Mouse (Mus musculus) left cerebral cortex, postnatal 14 days (tissue): ENCODE results near the gene 1700017D01Rik. TPM values are rescaled to one million over a fixed set of nuclear protein-coding genes. Genes with fewer than 3 reads are reported as not detected.
"Not testable (repeated sequence)": the region's sequence is repeated elsewhere in the genome, so short reads cannot be mapped to it uniquely, and the experiment has no call there.

Experiments
- DNase-seq, 2 experiments: peaks; one replicate each; pipeline ENCODE4 v3.0.0; 2021 to 2022; ENCODE audit warnings: low spot score in 2 of 2, mixed read lengths in 1 of 2
- intact Hi-C: fragments of 180-260 bp; cut with DNase I; formaldehyde crosslinking; loops from one replicate; pipeline ENCODE4 v1.15.1; 2025
- long read RNA-seq, 2 experiments: library from polyadenylated mRNA; stranded (forward); transcript quantifications; one replicate each; pipeline ENCODE4 v2.0.0; 2021
- total RNA-seq, 2 experiments: library from RNA; stranded (reverse); gene quantifications; 2 replicates each; pipeline ENCODE4 v1.2.3; 2021

1700017D01Rik gene
- total RNA-seq = not detected
- long read RNA-seq, experiment 1 = 0 reads
- long read RNA-seq, experiment 2 = 0 reads

DNA sequence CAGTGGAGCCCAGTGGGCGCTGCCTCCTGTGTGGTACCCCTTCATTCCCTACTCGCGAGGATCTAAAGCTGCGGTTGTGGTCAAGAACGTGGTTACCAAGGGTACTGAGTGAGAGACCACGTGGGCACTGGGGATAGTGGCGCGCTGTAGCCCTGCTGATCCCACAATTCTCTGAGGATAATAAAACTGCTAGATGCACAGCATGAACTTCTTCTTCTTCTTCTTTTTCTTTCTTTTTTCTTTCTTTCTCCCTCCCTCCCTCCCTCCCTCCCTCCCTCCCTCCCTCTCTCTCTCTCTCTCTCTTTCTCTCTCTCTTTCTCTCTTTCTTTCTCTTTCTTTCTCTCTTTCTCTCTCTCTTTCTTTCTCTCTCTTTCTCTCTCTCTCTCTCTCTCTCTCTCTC is at the start of gene 1700017D01Rik:
Gene 1700017D01Rik (minus strand): TSS at position 101 of the 400 bp plus-strand sequence.
- DNase-seq, intact Hi-C loops: not testable (repeated sequence)

DNA sequence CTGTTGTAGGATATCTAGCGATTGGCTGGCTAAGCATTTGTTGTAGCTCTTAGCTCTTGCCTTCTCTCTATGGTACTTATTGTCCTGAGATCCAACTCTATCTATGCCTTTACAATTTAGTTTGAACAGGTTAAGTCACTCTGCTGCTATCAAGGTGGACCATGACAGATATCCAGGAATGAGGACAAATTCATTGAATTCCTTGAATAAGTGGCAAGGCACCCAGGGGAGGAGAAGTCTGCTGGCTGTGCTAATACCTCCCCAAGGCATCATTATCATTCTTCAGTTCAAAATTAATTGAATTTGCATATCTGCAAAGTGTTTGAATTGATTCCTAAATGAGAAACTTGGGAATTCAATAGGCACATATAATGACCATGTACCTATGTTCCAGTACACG is 46.8 kb upstream of the 1700017D01Rik start:
- DNase-seq = no peak
- intact Hi-C loops = no loop called here

DNA sequence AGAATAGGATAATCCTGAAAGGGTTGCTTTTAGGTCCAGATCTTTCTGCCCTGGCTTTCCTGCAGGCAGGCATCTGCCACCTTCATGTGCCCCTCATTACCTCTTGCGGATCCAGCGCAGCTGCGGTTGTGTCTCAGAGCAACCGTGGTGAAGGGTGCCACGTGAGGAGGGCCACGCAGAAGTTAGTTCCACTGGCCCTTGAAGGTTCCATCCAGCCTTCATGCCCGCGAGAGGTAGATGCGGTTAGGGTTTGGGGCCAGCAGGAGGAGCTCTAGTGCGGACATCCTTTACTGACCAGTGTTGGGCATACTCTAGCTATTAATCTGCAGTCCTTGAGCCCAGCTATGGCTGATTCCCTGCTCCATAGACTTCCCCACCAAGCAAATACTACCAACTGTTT is 34.5 kb upstream of the 1700017D01Rik start, which contains the start of gene 1700025F22Rik:
Gene 1700025F22Rik (minus strand): TSS at position 149 of the 400 bp plus-strand sequence.
- no peak for DNase-seq

DNA sequence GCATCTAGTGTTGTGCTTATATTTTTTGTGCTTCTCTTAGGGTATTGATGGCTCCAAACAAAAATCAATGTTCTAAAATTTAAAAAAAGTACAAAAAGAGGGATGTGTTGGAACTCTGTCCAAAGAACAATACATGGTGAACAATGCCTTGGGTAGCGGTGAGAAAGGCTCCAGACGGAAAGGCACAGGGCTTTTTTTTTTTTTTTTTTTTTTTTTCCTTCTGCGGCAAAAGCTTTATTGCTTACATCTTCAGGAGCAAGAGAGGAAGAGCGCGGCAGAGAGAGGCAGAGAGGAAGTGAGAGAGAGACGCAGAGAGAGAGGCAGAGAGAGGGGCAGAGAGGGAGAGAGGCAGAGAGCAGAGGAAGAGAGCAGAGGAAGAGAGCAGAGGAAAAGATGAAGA is 27.2 kb upstream of the 1700017D01Rik start:
- DNase-seq, intact Hi-C loops: not testable (repeated sequence)

More for the DNA sequence above, 34.5 kb upstream of the 1700017D01Rik start, which contains the start of gene 1700025F22Rik:
- intact Hi-C loops = no loop called here

DNA sequence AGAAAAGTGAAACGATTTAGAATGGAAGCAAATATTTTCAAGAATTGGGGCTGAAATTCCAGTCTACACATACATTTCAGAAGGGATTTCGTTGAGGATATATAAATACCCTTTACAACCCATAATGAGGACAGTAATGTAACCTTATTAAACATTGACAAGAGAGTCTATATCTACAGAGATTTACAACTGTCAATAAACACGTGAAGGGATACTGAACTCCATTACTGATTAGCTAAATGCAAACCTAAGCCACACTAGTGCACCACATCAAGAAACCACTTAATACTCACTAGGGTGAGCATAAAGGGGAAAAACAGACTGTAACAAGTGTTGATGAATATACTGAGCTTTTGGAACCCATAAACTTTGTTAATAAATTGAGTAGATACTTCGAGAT is 4.7 kb upstream of the 1700017D01Rik start:
- intact Hi-C loops = no loop called here
- no peak for DNase-seq

DNA sequence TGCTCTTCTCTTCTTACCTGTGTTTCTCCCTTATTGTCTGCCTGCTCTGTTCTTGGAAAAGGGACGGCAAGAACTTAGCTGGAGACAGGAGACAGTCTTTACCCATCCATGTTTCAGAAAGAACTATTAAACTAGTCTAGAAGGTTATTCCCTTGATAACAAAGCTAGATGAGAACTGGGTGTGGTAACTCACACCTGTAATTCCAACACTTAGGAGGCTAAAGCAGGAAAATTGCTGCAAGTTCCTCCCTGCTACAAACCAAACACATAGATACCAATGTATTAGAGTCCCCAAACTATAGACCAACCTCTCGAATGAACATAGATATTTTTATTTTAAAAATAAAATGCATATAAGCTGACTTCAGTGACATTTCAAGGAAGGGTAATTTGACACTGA is 4.2 kb upstream of the 1700017D01Rik start:
- no peak for DNase-seq
- intact Hi-C loops = no loop called here

DNA sequence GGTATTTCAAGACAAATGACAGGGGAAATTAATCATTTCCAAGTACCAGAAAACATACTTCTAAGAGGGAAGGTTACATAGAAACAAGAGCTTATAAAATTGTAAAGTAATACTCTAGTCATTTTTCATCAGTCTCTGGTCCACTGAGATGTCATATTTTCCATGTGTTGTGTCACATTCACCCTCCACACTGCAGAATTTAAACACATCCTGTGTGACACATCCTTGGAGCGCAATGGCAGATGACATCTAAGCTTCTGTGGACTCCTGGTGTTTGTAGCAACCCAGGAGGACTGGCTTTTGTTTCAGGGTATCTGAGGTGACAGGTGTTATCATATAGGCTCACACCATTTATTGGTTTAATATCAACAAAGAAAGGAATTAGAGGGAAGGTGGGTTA is 974 bp downstream of the 1700017D01Rik start:
- no peak for DNase-seq
- intact Hi-C loops = no loop called here

DNA sequence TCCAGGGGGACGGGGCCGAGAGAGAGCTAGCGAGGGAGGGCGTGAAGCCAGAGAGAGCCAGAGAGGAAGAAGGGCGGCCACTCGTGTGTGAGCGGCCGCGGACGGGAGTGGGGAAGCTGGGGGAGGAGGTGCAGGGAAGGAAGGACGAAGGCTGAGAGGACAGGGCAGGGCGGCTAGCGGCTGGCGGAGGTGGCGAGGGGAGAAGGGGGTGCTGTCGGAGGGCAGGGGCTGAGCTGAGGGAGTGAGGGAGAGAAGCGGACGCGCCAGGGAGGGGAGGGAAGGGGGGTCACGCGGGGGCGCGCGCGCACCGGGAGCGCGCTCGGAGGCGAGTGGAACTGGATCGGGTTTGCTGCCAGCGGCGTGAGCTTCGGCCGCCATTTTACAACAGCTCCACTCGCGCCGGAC is 9.7 kb downstream of the 1700017D01Rik start:
- intact Hi-C loops, DNase-seq: not testable (repeated sequence)

DNA sequence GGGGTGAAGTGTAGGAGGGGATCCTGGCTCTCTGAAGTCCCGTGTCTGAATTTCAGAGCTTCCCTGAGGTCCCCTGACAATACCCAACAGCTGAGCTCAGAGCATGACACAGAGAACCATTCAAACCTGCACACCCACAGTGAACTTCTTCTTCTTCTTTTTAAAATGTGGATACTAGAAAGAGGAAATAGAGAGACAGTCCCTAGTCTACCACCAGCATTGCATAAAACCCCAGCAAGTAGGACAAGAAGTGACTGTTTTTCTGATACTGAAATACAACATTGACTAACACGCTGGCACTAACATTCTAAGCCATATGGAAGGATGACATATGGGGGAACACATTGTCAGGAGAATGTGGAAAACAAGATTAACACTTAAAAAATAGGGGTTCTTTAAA is 11.3 kb downstream of the 1700017D01Rik start:
- DNase-seq = peak in 1 of 2 experiments; percentile 4
- intact Hi-C loops = no loop called here

DNA sequence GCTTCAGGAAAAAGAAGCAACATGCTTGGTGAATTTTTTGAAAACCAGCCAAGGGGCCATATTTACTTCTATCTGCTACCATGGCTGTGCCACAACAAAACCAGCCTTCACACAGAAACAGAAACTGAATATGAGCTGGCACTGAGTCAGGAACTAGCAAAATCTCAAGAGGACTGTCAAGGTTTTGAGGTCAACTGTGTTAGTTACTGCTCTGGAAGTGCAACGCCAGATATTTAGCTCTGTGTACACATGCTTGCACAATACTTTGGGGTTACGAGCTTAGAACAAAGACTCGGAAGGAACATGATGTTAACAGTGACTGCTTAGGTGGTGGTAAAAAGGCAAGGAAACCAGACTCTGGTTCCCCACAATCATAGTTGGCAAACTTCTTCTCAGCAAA is 22.9 kb downstream of the 1700017D01Rik start:
- no peak for DNase-seq
- intact Hi-C loops = no loop called here

DNA sequence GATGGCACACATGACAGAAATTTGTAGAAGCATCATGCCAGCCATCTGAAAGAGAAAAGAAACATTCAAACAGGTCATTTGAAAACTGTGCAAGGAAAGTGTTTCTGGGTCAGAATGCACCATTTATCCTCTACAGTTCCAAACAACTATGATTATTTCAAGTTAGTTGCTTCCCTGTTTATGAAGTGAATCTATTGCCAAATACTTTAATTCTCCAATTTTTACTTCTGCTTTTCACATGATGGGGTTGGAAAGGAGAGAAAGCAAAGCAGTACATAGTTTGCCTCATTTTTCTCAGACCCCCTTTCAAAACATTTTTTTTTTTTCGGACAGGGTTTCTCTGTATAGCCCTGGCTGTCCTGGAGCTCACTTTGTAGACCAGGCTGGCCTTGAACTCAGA is 28.8 kb downstream of the 1700017D01Rik start:
- DNase-seq = no peak
- intact Hi-C loops = no loop called here

DNA sequence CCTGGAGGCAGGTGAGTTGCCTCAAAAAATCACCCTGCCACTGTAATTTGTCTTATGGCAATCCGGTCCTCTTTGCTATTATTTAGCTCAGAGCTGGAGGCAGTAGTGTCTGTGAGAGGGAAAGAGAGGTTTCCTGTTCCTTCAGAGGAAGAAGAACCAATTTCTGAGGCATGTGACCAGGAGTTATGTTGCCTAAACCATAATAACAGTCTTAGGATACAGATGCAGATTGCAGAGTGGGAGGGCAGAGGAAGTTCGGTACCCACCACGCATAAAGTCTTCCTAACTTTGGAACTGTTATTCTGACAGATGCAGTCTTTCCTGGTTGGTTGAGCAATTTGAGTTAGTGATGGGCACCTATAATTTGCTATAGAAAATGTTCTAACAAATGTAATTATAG is 32.3 kb downstream of the 1700017D01Rik start:
- no peak for DNase-seq
- intact Hi-C loops = no loop called here

DNA sequence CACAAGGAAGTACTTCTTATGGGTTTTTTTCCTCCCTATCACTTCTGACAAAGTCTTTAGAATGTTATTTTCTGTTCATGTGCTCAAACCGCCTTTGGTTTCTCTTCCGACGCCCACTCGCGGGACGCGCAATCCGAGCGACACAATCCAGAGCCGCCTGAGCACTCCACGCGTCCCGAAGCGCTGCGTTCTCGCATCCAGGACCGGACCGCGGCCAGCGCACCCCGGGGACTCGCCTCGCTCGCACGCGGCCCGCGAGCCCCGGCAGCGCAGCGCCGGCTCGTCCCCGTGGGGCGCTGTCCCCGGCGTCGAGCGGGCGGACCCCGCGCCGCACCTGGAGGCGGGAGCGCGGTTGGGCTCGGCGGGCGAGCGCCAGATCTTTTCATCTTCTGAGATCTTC is 38.5 kb downstream of the 1700017D01Rik start:
- intact Hi-C loops = not testable (repeated sequence)

DNA sequence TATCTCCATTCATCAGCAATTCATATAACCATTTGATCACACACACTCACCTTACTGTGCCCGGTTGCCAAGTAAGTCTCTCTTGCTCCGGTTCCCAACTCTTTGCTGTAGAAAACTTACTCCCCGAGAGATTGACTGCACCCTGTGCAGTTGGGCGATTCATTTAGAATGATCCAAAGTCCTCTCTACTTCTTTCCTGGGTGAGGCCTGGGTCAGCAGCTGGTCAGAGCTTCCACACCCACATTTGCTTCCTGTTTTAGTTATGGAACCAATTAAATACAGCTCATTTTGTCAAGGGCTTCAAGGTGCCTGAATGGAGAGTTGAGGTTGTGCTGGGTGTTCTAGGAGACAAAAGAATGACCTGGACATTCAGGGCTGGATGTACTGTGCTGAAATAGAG is 49.7 kb downstream of the 1700017D01Rik start, which contains the start of gene Ms4a8a:
Gene Ms4a8a (minus strand): TSS at position 169 of the 400 bp plus-strand sequence.
- DNase-seq = no peak
- intact Hi-C loops = no loop called here

More for the DNA sequence above, 38.5 kb downstream of the 1700017D01Rik start:
- not testable (repeated sequence) for DNase-seq

DNA sequence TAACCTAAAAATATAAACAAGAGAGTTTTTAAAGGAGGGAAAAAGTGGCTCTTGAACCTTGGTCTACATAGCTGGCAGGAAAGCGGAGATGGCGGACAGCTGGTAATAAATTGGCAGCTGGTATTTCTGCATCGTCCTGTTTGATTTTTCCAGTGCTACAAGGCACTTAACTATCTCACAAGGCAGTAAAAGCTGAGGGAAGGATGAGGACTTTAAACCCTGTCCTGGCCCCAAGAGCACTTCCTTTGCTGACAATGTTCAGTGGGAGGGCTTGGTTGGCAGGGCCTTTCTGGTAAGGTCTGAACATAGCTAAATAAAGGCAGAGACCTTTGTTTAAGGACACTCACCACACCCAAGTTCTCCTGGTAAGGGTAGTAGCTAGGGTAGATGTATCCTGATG is 60.3 kb downstream of the 1700017D01Rik start:
- intact Hi-C loops = no loop called here
- DNase-seq = no peak

DNA sequence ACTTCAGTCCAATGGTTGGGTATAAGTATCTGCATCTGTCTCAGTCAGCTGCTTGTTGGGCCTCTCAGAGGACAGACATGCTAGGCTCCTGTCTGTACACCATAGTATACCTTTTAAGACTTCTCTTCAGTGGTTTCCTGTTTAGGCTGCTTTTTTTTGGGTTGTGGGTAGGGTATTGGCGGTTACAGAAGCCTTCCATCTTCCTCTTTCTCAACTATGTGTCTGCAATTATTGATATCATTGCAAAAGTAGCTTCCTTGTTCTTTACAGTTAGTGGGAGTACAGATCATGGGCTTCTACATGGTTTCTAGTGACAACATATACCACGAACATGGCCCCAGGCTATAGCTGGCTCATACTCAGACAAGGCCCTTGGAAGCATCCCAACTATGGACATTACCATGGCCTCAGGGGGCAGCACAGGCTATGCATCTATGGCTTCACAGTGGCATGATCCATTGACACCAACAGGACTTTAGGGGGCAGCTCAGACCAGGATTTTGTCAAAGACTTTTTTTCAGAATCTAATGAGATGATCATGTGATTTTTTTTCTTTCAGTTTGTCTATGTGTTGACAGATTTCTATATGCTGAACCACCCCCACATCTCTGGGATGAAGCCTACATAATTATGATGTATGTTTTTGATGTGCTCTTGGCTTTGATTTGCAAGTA is 65.3 kb downstream of the 1700017D01Rik start:
- intact Hi-C loops = no loop called here

DNA sequence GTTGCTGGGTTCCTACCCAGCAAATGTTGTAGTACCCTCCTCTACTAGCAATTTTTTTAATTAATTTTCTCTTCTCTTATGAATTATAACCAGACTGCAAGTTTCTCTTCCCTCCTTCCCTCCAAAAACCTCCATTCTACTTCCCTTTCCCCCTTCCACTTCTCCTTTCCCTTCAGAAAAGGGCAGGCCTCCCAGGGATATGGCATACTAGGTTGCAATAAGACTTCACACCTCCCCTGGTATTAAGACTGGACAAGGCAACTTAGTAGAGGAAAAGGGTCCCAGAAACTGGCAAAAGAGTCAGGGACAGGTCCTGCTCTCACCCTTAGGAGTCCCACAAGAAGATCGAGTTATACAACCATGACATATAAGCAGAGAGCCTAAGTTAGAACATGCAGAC is 69.8 kb downstream of the 1700017D01Rik start:
- intact Hi-C loops = no loop called here
- no peak for DNase-seq

More for the DNA sequence above, 65.3 kb downstream of the 1700017D01Rik start:
- no peak for DNase-seq

DNA sequence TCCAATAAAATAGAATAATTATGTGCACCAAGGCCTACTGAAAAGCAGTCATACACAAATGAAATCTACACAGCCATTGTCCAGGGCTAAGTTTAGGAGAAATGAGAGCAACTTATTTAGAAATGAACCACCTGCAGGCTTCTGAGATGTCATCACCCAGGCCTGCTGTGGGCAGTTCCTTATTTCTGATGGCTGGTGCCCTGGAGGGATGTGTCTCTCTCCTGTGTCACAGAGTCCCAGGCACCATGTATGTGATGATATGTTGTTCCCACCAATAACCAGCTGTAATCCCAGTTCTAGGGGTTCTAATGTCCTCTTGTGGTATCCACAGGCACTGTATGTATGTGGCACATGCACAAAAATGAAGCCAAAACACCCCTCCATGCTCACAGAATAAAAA is 70.7 kb downstream of the 1700017D01Rik start:
- DNase-seq = no peak
- intact Hi-C loops = no loop called here

DNA sequence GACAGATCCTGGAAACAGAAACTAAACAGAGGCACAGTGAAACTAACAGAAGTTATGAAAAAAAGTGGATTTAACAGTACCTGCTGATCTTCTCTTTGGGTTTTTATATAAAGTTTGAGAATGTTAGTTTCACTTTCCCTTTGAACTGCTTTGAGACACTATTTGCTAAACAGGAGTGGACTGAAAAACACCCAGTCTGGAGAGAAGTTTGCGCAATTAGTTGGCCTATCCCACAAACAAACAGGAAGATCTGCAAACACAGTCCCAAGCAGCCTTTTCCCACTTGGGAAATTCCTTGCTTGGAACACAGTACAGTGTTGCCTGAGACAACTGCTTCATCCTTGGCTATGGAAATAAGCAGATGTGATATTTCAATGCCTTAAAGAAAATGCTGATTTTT is 75.0 kb downstream of the 1700017D01Rik start:
- DNase-seq, intact Hi-C loops: not testable (repeated sequence)

DNA sequence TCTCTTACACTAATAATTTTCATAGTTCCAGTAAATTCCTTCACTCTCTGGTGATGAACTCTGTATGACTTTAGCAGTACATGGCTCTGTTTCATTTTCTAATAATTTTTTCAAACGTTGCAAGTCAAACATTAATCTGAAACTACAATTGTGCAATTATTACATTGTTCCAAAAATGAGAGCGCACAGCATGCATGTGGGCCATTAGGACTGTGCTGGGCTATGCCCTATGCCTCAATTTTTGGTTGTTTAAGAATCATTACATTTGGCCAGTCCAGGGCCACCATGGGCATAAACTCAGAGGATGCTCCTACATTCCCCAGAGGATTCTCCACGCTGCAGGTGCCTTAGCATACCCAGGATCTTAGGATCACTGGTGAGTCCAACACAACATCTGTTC is 77.4 kb downstream of the 1700017D01Rik start:
- DNase-seq = no peak
- intact Hi-C loops = no loop called here

DNA sequence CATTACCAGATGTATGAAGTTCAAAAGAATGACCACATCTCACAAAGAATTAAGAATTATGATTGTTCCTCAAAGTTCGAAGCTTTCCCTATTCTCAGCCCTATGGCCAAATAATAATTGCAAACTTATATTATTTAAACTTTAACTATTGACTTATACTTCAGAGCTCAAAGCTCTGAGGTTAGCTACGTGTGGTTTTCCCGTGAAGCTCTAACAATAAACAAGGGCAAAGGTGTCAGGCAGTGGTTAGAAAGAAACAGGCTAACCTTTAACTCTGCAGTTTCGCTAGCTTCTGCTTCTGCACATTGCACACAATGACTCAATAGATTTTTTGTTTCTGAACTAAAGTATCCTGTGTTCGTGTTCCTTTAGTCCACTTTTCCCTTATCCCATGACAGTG is 77.8 kb downstream of the 1700017D01Rik start:
- intact Hi-C loops = no loop called here
- DNase-seq = no peak
